Mouse (Mus musculus): ENCODE results near the gene Auh. TPM values are rescaled to one million over a fixed set of nuclear protein-coding genes. Genes with fewer than 3 reads are reported as not detected.

Gene Auh
- polyA plus RNA-seq, 1 experiment from 2014 or later: 61.5 TPM

DNA sequence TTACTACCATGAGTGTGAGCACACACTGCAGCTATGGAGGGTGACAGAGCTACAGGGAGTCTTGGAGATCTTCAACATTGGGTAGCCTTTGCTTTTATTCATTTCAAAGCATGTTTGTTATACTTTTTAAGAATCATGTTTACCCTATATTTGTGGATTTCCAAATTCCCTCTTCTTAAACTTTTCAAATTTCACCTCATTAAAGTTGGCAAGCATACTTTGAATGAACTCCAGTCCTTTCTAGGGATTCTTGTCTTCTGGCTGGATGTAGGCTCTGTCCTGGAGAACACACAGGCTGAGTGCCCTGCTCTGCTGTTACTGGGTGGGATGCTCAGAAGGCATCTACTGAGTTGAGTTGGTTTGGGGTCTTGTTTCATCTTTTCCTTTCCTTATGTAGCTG, 102.8 kb downstream of the Auh start:
- no peak overlapping the region for H3K9ac ChIP-seq
- H3K4me2 ChIP-seq: no peak overlapping the region
- H3K27ac ChIP-seq: no peak overlapping the region
- H3K27me3 ChIP-seq (replicated peaks): no peaks in the 10 kb centered on the region
- no peak for ATAC-seq (replicated peaks)
- H3K4me1 ChIP-seq: peaks cover 6% of the 10 kb centered on the region; the same call in 1 of the 2 replicates
- no peak overlapping the region for H3K4me3 ChIP-seq
- no peaks in the 10 kb centered on the region for H3K36me3 ChIP-seq (replicated peaks)
- H3K9me3 ChIP-seq: no peaks in the 10 kb centered on the region

DNA sequence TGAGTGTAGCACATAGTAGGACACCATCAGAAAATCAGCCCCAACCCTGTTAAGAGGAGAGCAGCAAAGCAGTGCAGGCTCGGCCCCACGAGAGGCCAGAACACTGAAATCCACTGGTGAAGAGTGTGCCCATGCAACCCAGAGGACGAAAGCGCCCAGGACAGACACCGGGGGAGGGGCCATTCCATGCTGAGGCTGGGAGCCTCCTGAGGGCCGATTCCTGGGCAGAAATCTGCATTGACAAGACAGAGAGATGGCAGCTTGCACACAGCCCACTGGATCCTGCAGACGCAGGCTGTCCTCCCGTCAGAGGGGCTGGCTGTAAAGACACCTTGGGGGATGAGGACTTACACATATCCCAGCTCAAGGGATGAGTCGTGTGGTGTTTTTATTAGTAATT, 104.7 kb downstream of the Auh start:
- Histone ChIP-seq H3K4me2 (no peak overlapping the region), H3K9me3 (no peaks in the 10 kb centered on the region), H3K27ac (no peak overlapping the region), H3K27me3 (replicated peaks) (no peaks in the 10 kb centered on the region), H3K36me3 (replicated peaks) (no peaks in the 10 kb centered on the region), H3K4me3 (no peak overlapping the region), H3K9ac (no peak overlapping the region), H3K4me1 (peaks cover 6% of the 10 kb centered on the region; the same call in 1 of the 2 replicates)
- no peak for ATAC-seq (replicated peaks)
- 56% methylated on average over 9 of the region's 9 CpGs for WGBS

DNA sequence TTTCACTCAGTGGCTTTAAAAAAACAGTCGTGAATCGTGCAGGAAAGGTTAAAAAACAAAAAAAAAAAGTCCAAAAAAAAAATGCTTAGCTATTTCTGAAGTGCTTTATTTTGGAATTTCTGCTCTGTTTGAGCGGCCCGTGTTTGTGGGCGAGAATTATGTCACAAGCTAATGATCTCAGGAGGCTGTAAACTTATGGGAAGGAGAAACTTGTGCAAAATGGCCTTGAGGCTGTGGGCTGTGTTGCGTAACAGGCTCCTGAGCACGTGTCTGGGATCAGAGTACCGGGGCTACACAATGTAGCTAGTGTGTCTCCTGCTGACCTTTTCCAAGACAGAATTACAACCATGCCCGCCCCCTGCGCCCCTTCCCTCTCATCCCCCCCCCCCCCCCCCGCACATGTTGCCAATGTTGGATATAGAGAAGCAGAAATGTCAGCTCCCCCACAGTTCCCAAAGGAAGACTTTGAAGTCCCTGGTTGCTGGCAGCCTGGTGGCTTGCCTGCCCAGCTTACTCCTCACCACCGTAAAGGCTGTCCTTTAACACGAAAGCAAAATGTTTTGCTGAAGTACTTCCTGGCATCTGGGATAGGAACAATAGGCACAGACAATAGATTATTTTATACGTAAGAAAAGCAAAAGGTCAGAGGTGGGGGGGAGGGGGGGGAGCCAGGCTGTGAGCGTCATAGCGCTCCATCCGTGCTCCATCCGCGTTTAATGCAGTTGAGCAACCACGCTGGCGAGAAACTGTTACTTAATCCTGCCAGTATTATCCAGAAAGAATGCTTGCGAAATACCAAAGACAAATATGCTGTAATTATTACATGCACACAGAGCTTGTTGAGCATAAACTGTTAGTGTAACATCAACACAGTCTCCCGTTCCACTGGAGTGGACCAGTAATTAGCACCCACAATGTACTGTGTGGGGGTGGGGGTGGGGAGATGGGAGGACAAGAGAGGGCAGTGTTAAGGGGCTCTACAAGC, 107.0 kb downstream of the Auh start:
- H3K9me3 ChIP-seq: no peaks in the 10 kb centered on the region
- WGBS: 20% methylated on average over 22 of the region's 23 CpGs
- H3K27ac ChIP-seq: no peak overlapping the region
- no peaks in the 10 kb centered on the region for H3K36me3 ChIP-seq (replicated peaks)
- peak; percentile 59 for ATAC-seq (replicated peaks)
- no peak overlapping the region for H3K9ac ChIP-seq
- H3K4me2 ChIP-seq: peak overlapping the region; percentile 27
- H3K4me3 ChIP-seq: no peak overlapping the region
- peaks cover 13% of the 10 kb centered on the region; the same call in 1 of the 2 replicates for H3K4me1 ChIP-seq
- no peaks in the 10 kb centered on the region for H3K27me3 ChIP-seq (replicated peaks)

DNA sequence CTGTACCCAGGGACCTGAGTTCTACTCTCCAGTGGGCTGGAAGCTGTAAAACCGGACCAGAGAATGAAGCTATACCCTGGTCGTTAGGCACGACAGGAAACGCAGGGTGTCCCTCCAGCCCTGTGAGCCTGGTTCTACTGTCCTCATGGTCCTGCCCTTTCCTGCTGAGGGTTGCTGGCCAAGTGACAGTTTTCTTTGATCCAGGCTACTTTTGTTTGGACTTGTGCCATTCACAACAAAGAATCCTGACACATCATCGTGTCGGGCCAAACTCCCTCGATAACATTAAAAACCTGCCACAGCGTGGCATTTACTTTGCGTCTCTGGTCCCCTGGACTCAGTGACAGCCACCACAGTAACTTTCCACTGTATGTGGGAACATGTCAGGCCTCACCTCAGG, 107.9 kb downstream of the Auh start:
- H3K4me1 ChIP-seq: peaks cover 13% of the 10 kb centered on the region; the same call in 1 of the 2 replicates
- no peak for ATAC-seq (replicated peaks)
- no peak overlapping the region for H3K4me3 ChIP-seq
- H3K9ac ChIP-seq: no peak overlapping the region
- H3K4me2 ChIP-seq: no peak overlapping the region
- no peaks in the 10 kb centered on the region for H3K27me3 ChIP-seq (replicated peaks)
- 48% methylated on average over 9 of the region's 9 CpGs for WGBS
- H3K9me3 ChIP-seq: no peaks in the 10 kb centered on the region
- no peak overlapping the region for H3K27ac ChIP-seq
- no peaks in the 10 kb centered on the region for H3K36me3 ChIP-seq (replicated peaks)

DNA sequence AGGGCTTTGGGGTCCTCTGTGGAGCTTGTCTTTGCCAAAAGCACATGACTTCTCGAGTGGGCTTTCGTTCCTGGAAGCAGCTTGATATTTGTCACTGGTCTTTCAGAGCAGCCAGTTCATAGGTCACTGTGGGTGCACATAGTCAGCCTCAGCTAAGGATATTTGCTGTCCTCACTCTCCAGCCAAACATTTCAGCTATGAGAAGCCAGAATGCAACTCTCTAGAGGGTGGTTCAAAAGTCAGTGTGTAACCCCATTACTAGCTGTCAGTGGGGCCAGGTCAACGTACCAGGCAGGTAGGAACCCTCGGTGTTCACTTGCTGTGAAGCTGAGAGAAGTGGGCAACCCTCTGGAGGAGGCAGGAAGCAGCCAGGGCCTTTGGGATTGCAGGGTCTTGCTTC, 109.6 kb downstream of the Auh start:
- H3K9ac ChIP-seq: no peak overlapping the region

DNA sequence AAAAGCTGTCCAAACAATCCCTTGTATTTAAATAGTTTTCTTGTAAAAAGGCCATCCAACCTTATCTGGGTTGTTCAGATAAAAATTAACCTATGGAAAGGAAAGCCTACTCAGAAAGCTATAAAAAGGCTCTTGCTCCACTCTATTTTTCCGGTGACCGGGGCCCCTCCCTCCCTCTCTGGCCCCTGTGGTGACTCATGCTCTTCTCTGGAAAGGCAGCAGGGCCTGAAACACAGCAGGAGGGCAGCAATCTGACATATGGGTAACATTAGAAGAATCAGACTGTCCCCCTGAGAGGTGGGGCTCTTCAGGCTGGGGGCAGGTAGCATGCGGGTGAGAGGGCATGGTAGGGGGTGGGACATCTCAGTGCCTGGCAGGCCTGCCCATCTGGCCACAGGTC, 110.7 kb downstream of the Auh start:
- H3K27ac ChIP-seq: no peak overlapping the region
- no peaks in the 10 kb centered on the region for H3K27me3 ChIP-seq (replicated peaks)
- no peak overlapping the region for H3K4me2 ChIP-seq
- H3K9me3 ChIP-seq: no peaks in the 10 kb centered on the region
- H3K4me3 ChIP-seq: no peak overlapping the region
- no peak for ATAC-seq (replicated peaks)
- no peak overlapping the region for H3K9ac ChIP-seq
- 45% methylated on average over 3 of the region's 3 CpGs for WGBS
- H3K36me3 ChIP-seq (replicated peaks): no peaks in the 10 kb centered on the region
- H3K4me1 ChIP-seq: peaks cover 13% of the 10 kb centered on the region; the same call in 1 of the 2 replicates

More for the DNA sequence above, 109.6 kb downstream of the Auh start:
- no peak for ATAC-seq (replicated peaks)
- Histone ChIP-seq H3K9me3 (no peaks in the 10 kb centered on the region), H3K27ac (no peak overlapping the region), H3K27me3 (replicated peaks) (no peaks in the 10 kb centered on the region), H3K36me3 (replicated peaks) (no peaks in the 10 kb centered on the region), H3K4me1 (peaks cover 13% of the 10 kb centered on the region; the same call in 1 of the 2 replicates), H3K4me2 (no peak overlapping the region), H3K4me3 (no peak overlapping the region)
- 88% methylated on average over 4 of the region's 4 CpGs for WGBS

DNA sequence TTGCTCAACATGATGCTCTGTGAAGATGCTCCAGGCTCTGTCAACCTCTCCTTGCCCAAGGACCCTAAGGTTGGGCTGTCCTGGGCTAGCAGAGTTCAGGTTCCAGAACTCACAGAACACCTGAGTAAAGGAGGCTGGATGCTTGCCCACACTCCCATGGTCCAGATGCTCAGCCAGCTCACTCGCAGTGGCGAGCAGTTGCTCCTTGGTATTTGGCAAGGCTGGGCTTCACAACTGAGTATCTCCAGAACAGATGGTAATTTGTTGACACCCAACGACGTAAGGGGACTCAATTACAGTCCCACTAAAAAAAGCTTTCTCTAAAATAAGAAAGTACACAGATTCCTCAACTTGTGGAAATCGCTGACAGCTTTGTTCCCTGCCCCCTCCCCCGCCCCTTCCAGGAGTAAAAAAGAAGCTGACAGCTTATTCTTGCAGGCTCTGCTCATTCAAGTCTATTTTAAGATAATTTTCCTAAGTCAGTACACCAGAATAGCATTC, 111.4 kb downstream of the Auh start:
- Histone ChIP-seq H3K27ac (no peak overlapping the region), H3K27me3 (replicated peaks) (no peaks in the 10 kb centered on the region), H3K4me3 (no peak overlapping the region), H3K4me2 (no peak overlapping the region), H3K9me3 (no peaks in the 10 kb centered on the region), H3K36me3 (replicated peaks) (no peaks in the 10 kb centered on the region), H3K9ac (no peak overlapping the region), H3K4me1 (peaks cover 12% of the 10 kb centered on the region; the same call in 1 of the 2 replicates)
- no peak for ATAC-seq (replicated peaks)
- 67% methylated on average over 6 of the region's 6 CpGs for WGBS

DNA sequence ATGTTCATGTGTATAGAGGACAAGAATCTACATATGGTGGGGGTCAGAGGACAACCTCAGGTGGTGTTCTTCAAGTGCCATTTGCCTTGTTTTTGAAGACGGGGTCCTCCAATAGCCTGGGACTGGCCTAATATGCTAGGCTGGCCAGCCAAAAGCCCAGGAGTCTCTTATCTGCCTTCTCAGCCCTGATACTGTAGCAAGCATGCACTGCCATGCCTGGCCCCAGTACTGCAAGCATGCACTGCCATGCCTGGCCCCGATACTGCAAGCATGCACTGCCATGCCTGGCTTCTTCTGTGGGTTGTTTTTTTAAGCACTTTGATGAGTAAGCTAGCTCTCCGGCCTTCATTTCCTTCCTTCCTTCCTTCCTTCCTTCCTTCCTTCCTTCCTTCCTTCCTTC, 115.7 kb downstream of the Auh start:
- Histone ChIP-seq H3K36me3 (replicated peaks) (no peaks in the 10 kb centered on the region), H3K4me1 (0 out of 2 replicates have a peak, but pooled peaks cover 5% of the 10 kb centered on the region), H3K4me3 (no peak overlapping the region), H3K27me3 (replicated peaks) (no peaks in the 10 kb centered on the region), H3K4me2 (no peak overlapping the region), H3K9me3 (no peaks in the 10 kb centered on the region), H3K27ac (no peak overlapping the region), H3K9ac (no peak overlapping the region)
- 90% methylated on average over 3 of the region's 3 CpGs for WGBS
- ATAC-seq (replicated peaks): no peak

DNA sequence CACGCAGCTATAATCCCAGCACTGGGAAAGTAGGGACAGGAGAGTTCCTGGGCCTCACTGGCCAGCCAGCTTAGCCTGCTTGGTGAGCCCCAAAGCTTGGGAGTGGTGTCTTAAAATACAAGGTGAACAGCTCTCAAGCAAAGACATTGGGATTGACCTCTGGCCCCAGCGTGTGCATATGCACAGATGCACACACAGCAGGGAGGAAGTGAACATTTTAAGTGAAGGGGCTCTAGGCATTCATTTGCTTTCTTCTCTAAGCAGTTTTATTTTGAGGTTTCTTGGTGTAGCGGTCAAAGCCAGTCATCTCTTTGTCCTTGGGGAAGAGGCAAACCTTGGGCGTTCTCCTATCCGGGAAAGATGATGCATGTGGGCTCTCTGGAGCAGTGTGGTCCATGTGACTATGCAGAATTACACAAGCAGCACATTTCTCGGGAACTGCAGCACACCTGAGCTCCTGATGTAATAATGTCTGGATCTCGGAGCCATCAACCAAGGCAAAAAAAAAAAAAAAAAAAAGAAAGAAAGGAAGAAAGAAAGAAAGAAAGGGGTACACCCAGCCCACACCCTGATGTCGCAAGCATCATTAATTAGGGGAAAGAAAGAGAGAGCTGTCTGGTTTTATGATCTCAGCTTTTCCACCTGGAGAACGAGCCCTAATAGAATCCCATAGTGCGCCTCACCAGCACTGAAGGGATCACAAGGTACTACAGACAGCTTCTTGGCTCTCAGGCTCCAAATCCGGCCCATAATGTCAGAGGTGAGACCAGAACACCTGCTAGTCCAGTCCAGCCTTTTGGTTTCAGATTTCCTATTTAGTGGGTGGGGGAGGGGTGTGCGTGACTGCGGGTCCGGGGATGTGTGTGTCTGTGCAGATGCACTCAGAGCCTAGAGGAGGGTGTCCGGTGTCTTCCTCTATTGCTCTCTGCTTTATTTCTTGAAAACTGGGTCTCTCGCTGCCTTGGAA, 116.6 kb downstream of the Auh start:
- H3K4me2 ChIP-seq: no peak overlapping the region
- H3K36me3 ChIP-seq (replicated peaks): no peaks in the 10 kb centered on the region
- no peak overlapping the region for H3K4me3 ChIP-seq
- 82% methylated on average over 16 of the region's 16 CpGs for WGBS
- no peaks in the 10 kb centered on the region for H3K27me3 ChIP-seq (replicated peaks)
- no peaks in the 10 kb centered on the region for H3K4me1 ChIP-seq
- H3K9me3 ChIP-seq: no peaks in the 10 kb centered on the region
- ATAC-seq (replicated peaks): no peak
- no peak overlapping the region for H3K27ac ChIP-seq
- no peak overlapping the region for H3K9ac ChIP-seq

DNA sequence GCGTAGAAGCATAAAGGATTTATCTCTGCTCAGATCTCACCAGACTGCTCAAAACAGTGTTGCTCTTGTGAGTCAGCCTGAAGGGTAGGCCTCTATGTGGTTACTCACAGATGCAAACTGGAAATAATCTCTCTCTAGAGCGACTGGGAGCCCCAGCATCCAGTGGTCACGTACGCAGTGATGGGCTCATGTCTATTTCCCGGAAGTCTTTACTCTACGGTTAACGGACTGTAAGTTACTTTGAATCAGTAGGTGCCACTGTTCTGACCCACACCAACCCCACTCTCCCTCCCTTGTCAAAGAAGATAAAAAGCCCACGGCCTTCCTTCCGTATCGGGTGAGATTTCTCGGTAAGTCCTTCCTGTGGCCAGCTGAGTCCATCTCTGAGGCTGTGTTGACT, 121.8 kb downstream of the Auh start:
- H3K36me3 ChIP-seq (replicated peaks): no peaks in the 10 kb centered on the region
- H3K27me3 ChIP-seq (replicated peaks): no peaks in the 10 kb centered on the region
- H3K9me3 ChIP-seq: no peaks in the 10 kb centered on the region
- H3K4me2 ChIP-seq: no peak overlapping the region
- H3K4me1 ChIP-seq: no peaks in the 10 kb centered on the region
- no peak overlapping the region for H3K27ac ChIP-seq
- WGBS: 91% methylated on average over 11 of the region's 11 CpGs
- ATAC-seq (replicated peaks): no peak
- no peak overlapping the region for H3K4me3 ChIP-seq
- H3K9ac ChIP-seq: no peak overlapping the region

DNA sequence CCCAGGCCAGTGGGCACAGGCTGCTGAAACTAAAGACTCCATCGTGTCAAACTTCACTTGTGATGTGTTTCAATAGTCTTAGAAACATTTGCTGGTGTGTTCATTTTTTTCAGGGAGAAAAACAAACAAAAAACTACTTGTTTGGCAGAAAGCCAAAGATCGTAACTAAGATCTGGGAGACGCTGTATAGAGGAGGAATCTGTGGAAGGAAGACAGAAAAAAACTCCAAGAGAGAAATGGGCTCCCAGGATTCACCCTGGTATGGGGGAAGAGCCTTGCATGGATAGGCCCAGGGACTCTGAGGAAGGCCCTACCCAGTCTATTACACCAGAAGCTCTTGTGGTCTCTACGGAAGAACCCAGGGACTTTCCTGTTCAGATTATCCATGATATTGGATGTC, 123.5 kb downstream of the Auh start:
- Histone ChIP-seq H3K27me3 (replicated peaks) (no peaks in the 10 kb centered on the region), H3K36me3 (replicated peaks) (no peaks in the 10 kb centered on the region), H3K9ac (no peak overlapping the region), H3K27ac (no peak overlapping the region), H3K4me3 (no peak overlapping the region), H3K9me3 (no peaks in the 10 kb centered on the region), H3K4me1 (no peaks in the 10 kb centered on the region), H3K4me2 (no peak overlapping the region)
- WGBS: 48% methylated on average over 4 of the region's 4 CpGs
- ATAC-seq (replicated peaks): no peak

DNA sequence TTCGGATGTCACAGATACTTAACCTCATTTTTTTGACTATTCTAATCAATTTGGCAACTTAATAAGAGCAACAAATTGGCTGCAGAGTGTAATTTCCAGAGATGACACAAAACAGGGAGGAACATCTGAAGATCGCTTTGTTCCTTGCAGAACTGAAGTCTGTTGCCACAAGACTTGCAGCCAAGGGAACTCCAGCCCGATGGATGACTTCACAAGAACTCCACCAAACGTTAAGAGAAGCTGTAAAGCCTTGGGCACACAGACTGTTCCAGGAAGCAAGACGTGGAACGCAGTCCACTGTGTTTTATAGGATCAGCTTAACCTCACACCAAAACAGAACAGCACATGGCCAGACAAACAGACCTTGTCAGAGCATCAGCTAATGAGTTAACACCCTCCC, 123.9 kb downstream of the Auh start:
- H3K36me3 ChIP-seq (replicated peaks): no peaks in the 10 kb centered on the region
- H3K4me2 ChIP-seq: no peak overlapping the region
- H3K27ac ChIP-seq: no peak overlapping the region
- no peak overlapping the region for H3K9ac ChIP-seq
- no peak for ATAC-seq (replicated peaks)
- no peak overlapping the region for H3K4me3 ChIP-seq
- no peaks in the 10 kb centered on the region for H3K4me1 ChIP-seq
- H3K27me3 ChIP-seq (replicated peaks): no peaks in the 10 kb centered on the region
- H3K9me3 ChIP-seq: no peaks in the 10 kb centered on the region
- WGBS: 77% methylated on average over 6 of the region's 6 CpGs

All from midbrain, embryonic 15.5 days (tissue).